Mouse (Mus musculus) kidney, postnatal 36 days (tissue): ENCODE results near the gene Chd1l.

Experiments used
- DNase-seq, 2 experiments: peaks; one replicate each; pipeline ENCODE4 v3.0.0; 2021 to 2022; ENCODE audit warnings: mixed read lengths in 2 of 2

Gene Chd1l

DNA sequence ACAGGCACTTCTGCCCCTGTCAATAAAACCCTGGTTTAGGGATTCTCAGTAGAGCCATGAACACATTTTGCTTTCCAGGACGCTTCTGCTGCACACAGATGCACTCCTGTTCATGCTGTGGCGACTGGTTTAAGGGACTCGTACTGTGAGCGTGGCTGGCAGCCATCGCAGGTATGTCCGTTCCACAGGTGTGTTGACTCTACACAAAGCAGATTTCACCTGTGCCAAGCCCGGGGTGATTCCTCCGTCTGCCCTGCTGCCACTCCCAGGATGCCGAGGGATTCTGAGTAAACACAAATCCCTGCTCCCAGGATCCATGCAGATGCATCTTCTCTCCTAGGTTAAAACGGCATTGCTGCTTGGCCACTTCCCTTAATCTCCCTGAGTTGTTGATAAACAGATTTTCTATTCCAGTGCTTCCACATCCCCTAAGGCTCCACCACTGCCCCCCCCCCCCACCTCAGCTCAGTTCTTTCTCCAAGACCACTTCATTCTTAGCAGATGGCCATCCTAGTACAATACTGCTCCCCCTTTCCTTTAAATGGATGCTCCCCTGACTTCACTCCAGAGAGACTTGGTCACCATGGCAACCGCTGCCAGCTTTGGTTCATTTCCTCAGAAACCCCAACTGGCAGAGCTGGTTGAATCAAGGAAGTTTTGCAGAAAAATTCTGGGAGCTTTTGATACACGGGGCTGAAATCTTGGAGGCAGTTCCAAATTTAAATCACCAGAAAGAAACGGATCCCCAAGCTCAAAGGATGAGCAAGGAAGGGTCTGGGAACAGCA is 87.9 kb downstream of the Chd1l start:
- DNase-seq = no peak

DNA sequence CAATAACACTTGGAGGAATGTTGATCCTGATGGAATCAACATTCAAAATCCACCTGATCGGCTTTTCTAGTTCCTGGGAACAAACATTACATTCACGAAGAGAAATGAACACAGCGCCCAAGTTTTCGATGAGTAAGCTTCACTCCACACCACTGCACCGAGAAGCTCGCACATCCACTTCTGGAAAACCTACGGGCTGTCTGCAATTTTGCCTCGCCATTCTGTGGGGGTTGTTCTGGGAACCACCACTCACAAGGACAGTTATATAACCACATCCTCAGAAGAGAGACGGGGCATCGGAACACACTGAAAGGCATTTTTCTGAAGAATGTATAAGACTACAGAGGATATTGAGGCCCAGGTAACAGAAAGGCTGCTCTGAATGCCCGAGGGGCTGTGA is 90.1 kb downstream of the Chd1l start:
- no peak for DNase-seq

DNA sequence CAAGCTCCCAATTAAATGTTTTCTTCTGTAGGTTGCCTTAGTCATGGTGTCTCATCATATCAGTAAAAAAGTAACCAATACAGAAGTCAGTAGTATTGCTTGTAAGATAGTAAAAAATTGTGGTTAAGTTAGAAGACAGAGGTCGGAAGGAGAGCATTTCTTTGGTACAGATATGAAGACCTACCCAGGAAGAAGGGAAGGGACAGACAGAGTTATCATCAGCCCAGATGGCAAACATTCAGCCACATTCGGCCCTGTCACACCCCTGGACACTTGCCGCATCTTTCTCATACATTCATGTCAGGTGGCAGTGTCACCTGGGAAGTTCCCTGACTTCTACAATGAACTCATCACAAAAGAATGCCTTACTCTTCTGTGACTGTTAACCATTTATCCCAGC is 97.7 kb downstream of the Chd1l start:
- DNase-seq = no peak
